Mouse (Mus musculus): ENCODE results near the gene Mr1. TPM values are rescaled to one million over a fixed set of nuclear protein-coding genes. Genes with fewer than 3 reads are reported as not detected.

Mr1 gene
- total and polyA plus RNA-seq, 2 experiments = 1.6 to 6.3 TPM

GRCm38 (mm10) chr1:155084839-155085238 is 61.8 kb downstream of the Mr1 start:
- Histone ChIP-seq H3K9ac (ENCODE audit: low read depth, low read length) (no peak overlapping the region), H3K27ac (replicated peaks; ENCODE audit: insufficient read depth, low read depth, low read length) (peak overlapping the region; percentile 53), H3K27me3 (ENCODE audit: control insufficient read depth, insufficient read depth, low read length) (no peaks in the 10 kb centered on the region), H3K4me1 (ENCODE audit: control insufficient read depth, insufficient read depth, low read length) (peaks cover 20% of the 10 kb centered on the region), H3K79me2 (ENCODE audit: control insufficient read depth, insufficient read depth, low read length) (no peaks in the 10 kb centered on the region), H3K4me3 (ENCODE audit: insufficient read depth, low read depth, low read length) (no peak overlapping the region), H3K36me3 (ENCODE audit: control insufficient read depth, insufficient read depth, low read length) (no peaks in the 10 kb centered on the region)
- no peak for TF ChIP-seq CTCF (IDR thresholded peaks at IDR 0.05; ENCODE audit: low read depth, low read length)
- TF ChIP-seq POLR2A (IDR thresholded peaks at IDR 0.05; ENCODE audit: extremely low read depth, insufficient read depth, low read length) = no peak
- 30% methylated on average over 8 of the region's 8 CpGs for WGBS
- peak; percentile 68 for DNase-seq (ENCODE audit: extremely low read depth, low read depth, low spot score)

DNA sequence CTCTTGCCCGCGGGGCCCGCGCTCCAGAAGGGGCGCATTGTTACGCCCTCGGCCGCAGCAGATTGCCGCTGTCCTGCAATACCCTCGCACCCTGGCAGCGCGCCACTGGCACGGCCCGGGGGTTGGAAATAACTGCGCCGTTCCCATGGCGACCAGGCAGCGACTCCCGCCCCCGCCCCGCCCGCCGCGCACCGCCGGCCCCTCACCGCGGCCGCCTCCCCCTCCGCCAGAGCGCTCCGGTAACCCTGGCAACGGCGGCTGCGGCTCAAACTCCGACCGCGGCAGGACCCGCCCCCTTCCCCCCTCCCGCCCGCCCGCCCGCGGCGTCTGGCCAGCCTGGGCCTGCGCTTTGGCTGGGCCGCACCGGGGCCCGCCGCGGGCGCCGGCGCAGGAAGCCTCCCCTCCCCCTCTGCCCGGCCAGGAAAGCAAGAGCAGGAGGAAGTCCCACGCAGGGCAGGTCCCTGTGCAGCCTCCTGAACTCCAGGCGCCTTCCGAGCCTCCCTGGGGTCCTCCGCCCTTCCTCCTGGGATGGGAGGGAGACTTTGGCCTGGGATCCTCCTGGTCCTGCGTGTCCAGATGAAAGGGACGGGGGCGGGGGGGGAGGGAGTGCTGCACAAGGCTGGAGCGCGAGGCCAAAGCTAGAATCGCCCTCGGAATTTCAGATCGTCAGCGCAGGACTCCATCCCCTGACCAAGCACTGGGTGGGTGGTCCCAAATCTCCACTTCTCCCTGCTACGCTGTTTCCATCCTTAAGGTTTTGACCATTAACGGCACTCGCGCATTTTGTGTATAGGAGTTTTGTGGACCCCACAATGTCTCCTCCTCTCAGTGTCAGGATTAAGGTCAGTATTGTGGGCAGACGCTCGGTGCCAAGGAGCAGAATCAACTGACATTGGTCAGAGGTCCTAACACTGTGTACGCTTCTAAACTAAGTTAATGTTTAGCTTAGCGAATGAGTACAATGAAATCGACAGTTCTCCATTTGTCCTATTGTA is 63.0 kb downstream of the Mr1 start:
- H3K27me3 ChIP-seq (ENCODE audit: control insufficient read depth, insufficient read depth, low read length) = no peaks in the 10 kb centered on the region
- no peak for TF ChIP-seq CTCF (IDR thresholded peaks at IDR 0.05; ENCODE audit: low read depth, low read length)
- peak; percentile 68 for TF ChIP-seq POLR2A (IDR thresholded peaks at IDR 0.05; ENCODE audit: extremely low read depth, insufficient read depth, low read length)
- no peaks in the 10 kb centered on the region for H3K36me3 ChIP-seq (ENCODE audit: control insufficient read depth, insufficient read depth, low read length)
- peak; percentile 97 for DNase-seq (ENCODE audit: extremely low read depth, low read depth, low spot score)
- peaks cover 17% of the 10 kb centered on the region for H3K4me1 ChIP-seq (ENCODE audit: control insufficient read depth, insufficient read depth, low read length)
- peak overlapping the region; percentile 67 for H3K4me3 ChIP-seq (ENCODE audit: insufficient read depth, low read depth, low read length)
- no peaks in the 10 kb centered on the region for H3K79me2 ChIP-seq (ENCODE audit: control insufficient read depth, insufficient read depth, low read length)
- H3K9ac ChIP-seq (ENCODE audit: low read depth, low read length) = peak overlapping the region; percentile 81
- WGBS = under 1% methylated on average over 56 of the region's 77 CpGs
- H3K27ac ChIP-seq (replicated peaks; ENCODE audit: insufficient read depth, low read depth, low read length) = peak overlapping the region; percentile 96

- 1% methylated on average over 18 of the region's 18 CpGs for WGBS
- Histone ChIP-seq H3K36me3 (ENCODE audit: control insufficient read depth, insufficient read depth, low read length) (no peaks in the 10 kb centered on the region), H3K4me3 (ENCODE audit: insufficient read depth, low read depth, low read length) (peak overlapping the region; percentile 35; the same call in 1 of the 2 replicates), H3K27ac (replicated peaks; ENCODE audit: insufficient read depth, low read depth, low read length) (peak overlapping the region; percentile 11), H3K4me1 (ENCODE audit: control insufficient read depth, insufficient read depth, low read length) (peaks cover 17% of the 10 kb centered on the region), H3K79me2 (ENCODE audit: control insufficient read depth, insufficient read depth, low read length) (no peaks in the 10 kb centered on the region), H3K9ac (ENCODE audit: low read depth, low read length) (peak overlapping the region; percentile 72), H3K27me3 (ENCODE audit: control insufficient read depth, insufficient read depth, low read length) (no peaks in the 10 kb centered on the region)
- TF ChIP-seq CTCF (IDR thresholded peaks at IDR 0.05; ENCODE audit: low read depth, low read length) = no peak
- no peak for TF ChIP-seq POLR2A (IDR thresholded peaks at IDR 0.05; ENCODE audit: extremely low read depth, insufficient read depth, low read length)
- DNase-seq (ENCODE audit: extremely low read depth, low read depth, low spot score) = no peak
These were observed 63.7 kb downstream of the Mr1 start for GRCm38 (mm10) chr1:155082965-155083268.

- peak overlapping the region; percentile 35; the same call in 1 of the 2 replicates for H3K4me3 ChIP-seq (ENCODE audit: insufficient read depth, low read depth, low read length)
- TF ChIP-seq CTCF (IDR thresholded peaks at IDR 0.05; ENCODE audit: low read depth, low read length) (no peak), POLR2A (IDR thresholded peaks at IDR 0.05; ENCODE audit: extremely low read depth, insufficient read depth, low read length) (no peak)
- no peaks in the 10 kb centered on the region for H3K36me3 ChIP-seq (ENCODE audit: control insufficient read depth, insufficient read depth, low read length)
- H3K9ac ChIP-seq (ENCODE audit: low read depth, low read length) = peak overlapping the region; percentile 72; the same call in 1 of the 2 replicates
- no peak for DNase-seq (ENCODE audit: extremely low read depth, low read depth, low spot score)
- no peaks in the 10 kb centered on the region for H3K27me3 ChIP-seq (ENCODE audit: control insufficient read depth, insufficient read depth, low read length)
- peak overlapping the region; percentile 11 for H3K27ac ChIP-seq (replicated peaks; ENCODE audit: insufficient read depth, low read depth, low read length)
- no peaks in the 10 kb centered on the region for H3K79me2 ChIP-seq (ENCODE audit: control insufficient read depth, insufficient read depth, low read length)
- 57% methylated on average over 11 of the region's 11 CpGs for WGBS
- H3K4me1 ChIP-seq (ENCODE audit: control insufficient read depth, insufficient read depth, low read length) = peaks cover 17% of the 10 kb centered on the region
These were observed 64.3 kb downstream of the Mr1 start for GRCm38 (mm10) chr1:155082158-155082964.

GRCm38 (mm10) chr1:155077675-155078074 is 68.9 kb downstream of the Mr1 start:
- no peaks in the 10 kb centered on the region for H3K27me3 ChIP-seq (ENCODE audit: control insufficient read depth, insufficient read depth, low read length)
- 95% methylated on average over 3 of the region's 3 CpGs for WGBS
- no peaks in the 10 kb centered on the region for H3K36me3 ChIP-seq (ENCODE audit: control insufficient read depth, insufficient read depth, low read length)
- H3K9ac ChIP-seq (ENCODE audit: low read depth, low read length) = no peak overlapping the region
- TF ChIP-seq CTCF (IDR thresholded peaks at IDR 0.05; ENCODE audit: low read depth, low read length) (no peak), POLR2A (IDR thresholded peaks at IDR 0.05; ENCODE audit: extremely low read depth, insufficient read depth, low read length) (no peak)
- H3K4me1 ChIP-seq (ENCODE audit: control insufficient read depth, insufficient read depth, low read length) = peaks cover 11% of the 10 kb centered on the region
- H3K4me3 ChIP-seq (ENCODE audit: insufficient read depth, low read depth, low read length) = no peak overlapping the region
- no peak for DNase-seq (ENCODE audit: extremely low read depth, low read depth, low spot score)
- no peaks in the 10 kb centered on the region for H3K79me2 ChIP-seq (ENCODE audit: control insufficient read depth, insufficient read depth, low read length)
- H3K27ac ChIP-seq (replicated peaks; ENCODE audit: insufficient read depth, low read depth, low read length) = no peak overlapping the region

Other genes starting within 250 kb of the Mr1 start
- 2.8 and 3.2 TPM in 2 replicates for gene Ier5, start 47.2 kb downstream of the Mr1 start, total RNA-seq (2014; rRNA removed)
- 2.5 and 2.6 TPM in 2 replicates for gene Ier5, start 47.2 kb downstream of the Mr1 start, polyA plus RNA-seq (2012; rRNA removed)
- gene Stx6, start 11.9 kb upstream of the Mr1 start, total RNA-seq (2014; rRNA removed) = 10.3 and 11.7 TPM in 2 replicates
- gene Stx6, start 11.9 kb upstream of the Mr1 start, polyA plus RNA-seq (2012; rRNA removed) = 10.1 and 13.1 TPM in 2 replicates
- 0.09 and 0.20 TPM in 2 replicates for gene BC034090, start 97.6 kb upstream of the Mr1 start, total RNA-seq (2014; rRNA removed)
- gene BC034090, start 97.6 kb upstream of the Mr1 start, polyA plus RNA-seq (2012; rRNA removed) = 0.33 and 0.50 TPM in 2 replicates

All from liver, adult 2 months (tissue).